Mouse (Mus musculus): ENCODE data around the gene Glra1. TPM values are rescaled to one million over a fixed set of nuclear protein-coding genes. Genes with fewer than 3 reads are reported as not detected.

Gene Glra1
- polyA plus RNA-seq, 1 experiment from 2014 or later, result 0.44 TPM

DNA sequence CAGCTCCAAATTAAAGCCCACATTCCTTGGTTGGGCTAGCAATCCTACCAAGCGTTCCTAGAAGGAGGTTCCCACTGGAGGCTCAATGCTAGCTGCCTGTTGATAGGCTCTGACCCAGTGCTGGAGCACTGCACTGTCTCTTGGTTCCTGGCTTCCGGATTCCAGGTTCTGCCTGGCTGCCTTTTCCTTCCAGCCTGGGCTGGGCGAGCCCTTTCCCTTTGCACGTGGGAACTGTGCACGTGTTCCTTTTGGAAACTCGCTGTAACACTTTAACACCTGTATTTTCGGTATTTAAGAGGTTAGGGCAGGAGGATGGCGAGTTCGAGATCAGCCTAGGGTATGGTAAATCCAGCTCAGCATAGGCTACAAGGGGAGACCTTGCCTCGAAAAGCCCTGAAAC, 140.0 kb downstream of the Glra1 start:
- no peaks in the 10 kb centered on the region for H3K36me3 ChIP-seq (ENCODE audit: control insufficient read depth, insufficient read depth, low read length)
- ATAC-seq, result no peak
- no peak overlapping the region for H3K9ac ChIP-seq (ENCODE audit: low read depth, low read length)
- WGBS, result 70% methylated on average over 10 of the region's 10 CpGs
- H3K9me3 ChIP-seq (replicated peaks; ENCODE audit: control insufficient read depth, low read length, poor library complexity, severe bottlenecking), result no peaks in the 10 kb centered on the region
- peak overlapping the region; percentile 90 for H3K4me2 ChIP-seq (ENCODE audit: low read length)
- H3K4me3 ChIP-seq (ENCODE audit: low read depth, low read length), result peak overlapping the region; percentile 48; the same call in 1 of the 2 replicates
- no peaks in the 10 kb centered on the region for H3K27me3 ChIP-seq (ENCODE audit: control insufficient read depth, insufficient read depth, low read depth, low read length)
- H3K27ac ChIP-seq (ENCODE audit: low read length), result peak overlapping the region; percentile 92
- H3K4me1 ChIP-seq (ENCODE audit: control insufficient read depth, insufficient read depth, low read length), result peaks cover 22% of the 10 kb centered on the region

- Histone ChIP-seq H3K27me3 (ENCODE audit: control insufficient read depth, insufficient read depth, low read depth, low read length) (no peaks in the 10 kb centered on the region), H3K27ac (ENCODE audit: low read length) (no peak overlapping the region), H3K9ac (ENCODE audit: low read depth, low read length) (no peak overlapping the region), H3K4me2 (ENCODE audit: low read length) (no peak overlapping the region), H3K4me3 (ENCODE audit: low read depth, low read length) (no peak overlapping the region), H3K9me3 (replicated peaks; ENCODE audit: control insufficient read depth, low read length, poor library complexity, severe bottlenecking) (no peaks in the 10 kb centered on the region), H3K36me3 (ENCODE audit: control insufficient read depth, insufficient read depth, low read length) (no peaks in the 10 kb centered on the region), H3K4me1 (ENCODE audit: control insufficient read depth, insufficient read depth, low read length) (peaks cover 12% of the 10 kb centered on the region)
- no peak for ATAC-seq
- WGBS, result 94% methylated on average over 3 of the region's 3 CpGs
These were observed 142.8 kb downstream of the Glra1 start for GRCm38 (mm10) chr11:55465177-55465576.

DNA sequence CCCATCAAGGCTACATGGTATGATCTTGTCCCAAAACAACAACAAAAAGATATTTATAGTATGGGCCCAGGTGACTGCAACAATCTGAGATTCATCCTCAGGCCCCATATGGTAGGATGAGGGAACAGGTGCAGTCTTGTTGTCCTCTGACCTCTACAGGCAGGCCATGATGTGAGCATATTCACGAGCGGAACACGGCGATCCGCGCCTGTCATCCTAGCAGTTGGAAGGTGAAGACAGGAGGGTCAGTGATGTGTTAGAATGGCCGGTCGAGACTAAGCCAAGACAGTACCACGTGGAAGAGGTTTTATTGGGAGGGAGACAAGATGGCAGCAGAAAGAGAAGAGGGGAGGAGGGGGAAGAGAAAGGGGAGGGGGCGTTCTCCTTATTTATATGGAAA, 143.3 kb downstream of the Glra1 start:
- Histone ChIP-seq H3K27me3 (ENCODE audit: control insufficient read depth, insufficient read depth, low read depth, low read length) (no peaks in the 10 kb centered on the region), H3K36me3 (ENCODE audit: control insufficient read depth, insufficient read depth, low read length) (no peaks in the 10 kb centered on the region), H3K27ac (ENCODE audit: low read length) (no peak overlapping the region), H3K4me1 (ENCODE audit: control insufficient read depth, insufficient read depth, low read length) (peaks cover 17% of the 10 kb centered on the region), H3K9ac (ENCODE audit: low read depth, low read length) (no peak overlapping the region), H3K9me3 (replicated peaks; ENCODE audit: control insufficient read depth, low read length, poor library complexity, severe bottlenecking) (no peaks in the 10 kb centered on the region), H3K4me3 (ENCODE audit: low read depth, low read length) (no peak overlapping the region), H3K4me2 (ENCODE audit: low read length) (no peak overlapping the region)
- ATAC-seq, result no peak
- WGBS, result 89% methylated on average over 10 of the region's 10 CpGs

Small RNAs within 50 kb of the gene (microRNA-seq; reads per million reads assigned to microRNA genes)
- gene Mir7652, result not detected

Other genes starting within 250 kb of the Glra1 start
- 426 and 452 TPM in 2 replicates for gene Sparc, start 185.0 kb downstream of the Glra1 start, polyA plus RNA-seq (2015; fragmentation: Nextera tagmentation; extraction: Ambion mirVana)
- 196 and 215 TPM in 2 replicates for gene Atox1, start 147.0 kb downstream of the Glra1 start, polyA plus RNA-seq (2015; fragmentation: Nextera tagmentation; extraction: Ambion mirVana)
- 92.4 and 103 TPM in 2 replicates for gene G3bp1, start 138.5 kb downstream of the Glra1 start, polyA plus RNA-seq (2015; fragmentation: Nextera tagmentation; extraction: Ambion mirVana)